Mouse (Mus musculus): ENCODE data around the gene Emc4. TPM values are rescaled to one million over a fixed set of nuclear protein-coding genes. Genes with fewer than 3 reads are reported as not detected.

Gene Emc4
- 40.0 and 40.7 TPM in 2 replicates for polyA plus RNA-seq (2015; fragmentation: Nextera tagmentation; extraction: Ambion mirVana)

- 1% methylated on average over 46 of the region's 46 CpGs for WGBS (ENCODE audit: insufficient replicate concordance)
- H3K36me3 ChIP-seq (ENCODE audit: control insufficient read depth, insufficient read depth), result peaks cover 14% of the 10 kb centered on the region
These were observed at the start of gene Emc4 for GRCm38 (mm10) chr2:112367726-112368673. Gene Emc4, minus strand, starts transcription at chr2:112368027.

GRCm38 (mm10) chr2:112407030-112407429 lies 39.2 kb upstream of the Emc4 start:
- Histone ChIP-seq H3K36me3 (ENCODE audit: control insufficient read depth, insufficient read depth) (peaks cover 8% of the 10 kb centered on the region), H3K4me2 (ENCODE audit: low read depth, low read length) (no peak overlapping the region), H3K9me3 (replicated peaks; ENCODE audit: control insufficient read depth, low read length) (no peaks in the 10 kb centered on the region), H3K4me3 (ENCODE audit: low read depth, low read length) (no peak overlapping the region), H3K4me1 (ENCODE audit: control insufficient read depth, low read depth, low read length) (no peaks in the 10 kb centered on the region), H3K27me3 (ENCODE audit: control insufficient read depth, insufficient read depth, low read depth, low read length) (no peaks in the 10 kb centered on the region), H3K9ac (ENCODE audit: low read depth, low read length) (no peak overlapping the region), H3K27ac (ENCODE audit: low read length) (no peak overlapping the region)
- no peak for ATAC-seq (ENCODE audit: low read depth)
- WGBS (ENCODE audit: insufficient replicate concordance), result 84% methylated on average over 3 of the region's 3 CpGs

More at GRCm38 (mm10) chr2:112367726-112368673, at the start of gene Emc4:
- Histone ChIP-seq H3K9me3 (replicated peaks; ENCODE audit: control insufficient read depth, low read length) (no peaks in the 10 kb centered on the region), H3K27me3 (ENCODE audit: control insufficient read depth, insufficient read depth, low read depth, low read length) (no peaks in the 10 kb centered on the region), H3K9ac (ENCODE audit: low read depth, low read length) (peak within 1 kb of the TSS; percentile 90), H3K4me2 (ENCODE audit: low read depth, low read length) (peak within 1 kb of the TSS; percentile 84), H3K4me3 (ENCODE audit: low read depth, low read length) (peak within 1 kb of the TSS; percentile 99), H3K4me1 (ENCODE audit: control insufficient read depth, low read depth, low read length) (peaks cover 13% of the 10 kb centered on the region), H3K27ac (ENCODE audit: low read length) (peak within 1 kb of the TSS; percentile 87)
- peak; percentile 84 for ATAC-seq (ENCODE audit: low read depth)

- WGBS (ENCODE audit: insufficient replicate concordance), result 13% methylated on average over 1 of the region's 1 CpGs
- H3K4me2 ChIP-seq (ENCODE audit: low read depth, low read length), result no peak overlapping the region
- H3K27ac ChIP-seq (ENCODE audit: low read length), result no peak overlapping the region
These were observed 28.8 kb upstream of the Emc4 start for GRCm38 (mm10) chr2:112396649-112397048.

GRCm38 (mm10) chr2:112393958-112394357 lies 26.1 kb upstream of the Emc4 start:
- no peaks in the 10 kb centered on the region for H3K27me3 ChIP-seq (ENCODE audit: control insufficient read depth, insufficient read depth, low read depth, low read length)
- no peak for ATAC-seq (ENCODE audit: low read depth)
- H3K4me2 ChIP-seq (ENCODE audit: low read depth, low read length), result no peak overlapping the region
- H3K4me1 ChIP-seq (ENCODE audit: control insufficient read depth, low read depth, low read length), result peaks cover 7% of the 10 kb centered on the region
- no peak overlapping the region for H3K27ac ChIP-seq (ENCODE audit: low read length)
- no peaks in the 10 kb centered on the region for H3K36me3 ChIP-seq (ENCODE audit: control insufficient read depth, insufficient read depth)
- no peaks in the 10 kb centered on the region for H3K9me3 ChIP-seq (replicated peaks; ENCODE audit: control insufficient read depth, low read length)
- H3K9ac ChIP-seq (ENCODE audit: low read depth, low read length), result no peak overlapping the region
- no peak overlapping the region for H3K4me3 ChIP-seq (ENCODE audit: low read depth, low read length)

More at GRCm38 (mm10) chr2:112396649-112397048, 28.8 kb upstream of the Emc4 start:
- Histone ChIP-seq H3K36me3 (ENCODE audit: control insufficient read depth, insufficient read depth) (no peaks in the 10 kb centered on the region), H3K9ac (ENCODE audit: low read depth, low read length) (no peak overlapping the region), H3K9me3 (replicated peaks; ENCODE audit: control insufficient read depth, low read length) (no peaks in the 10 kb centered on the region), H3K27me3 (ENCODE audit: control insufficient read depth, insufficient read depth, low read depth, low read length) (no peaks in the 10 kb centered on the region), H3K4me3 (ENCODE audit: low read depth, low read length) (no peak overlapping the region), H3K4me1 (ENCODE audit: control insufficient read depth, low read depth, low read length) (peaks cover 7% of the 10 kb centered on the region)
- ATAC-seq (ENCODE audit: low read depth), result no peak; the same call in 1 of the 2 replicates

GRCm38 (mm10) chr2:112392689-112393088 lies 24.9 kb upstream of the Emc4 start:
- no peak for ATAC-seq (ENCODE audit: low read depth)
- Histone ChIP-seq H3K9ac (ENCODE audit: low read depth, low read length) (no peak overlapping the region), H3K4me1 (ENCODE audit: control insufficient read depth, low read depth, low read length) (peaks cover 7% of the 10 kb centered on the region), H3K27ac (ENCODE audit: low read length) (no peak overlapping the region), H3K27me3 (ENCODE audit: control insufficient read depth, insufficient read depth, low read depth, low read length) (no peaks in the 10 kb centered on the region), H3K36me3 (ENCODE audit: control insufficient read depth, insufficient read depth) (no peaks in the 10 kb centered on the region), H3K4me3 (ENCODE audit: low read depth, low read length) (no peak overlapping the region), H3K9me3 (replicated peaks; ENCODE audit: control insufficient read depth, low read length) (no peaks in the 10 kb centered on the region), H3K4me2 (ENCODE audit: low read depth, low read length) (no peak overlapping the region)
- WGBS (ENCODE audit: insufficient replicate concordance), result 34% methylated on average over 1 of the region's 1 CpGs

- H3K9me3 ChIP-seq (replicated peaks; ENCODE audit: control insufficient read depth, low read length), result no peaks in the 10 kb centered on the region
- WGBS (ENCODE audit: insufficient replicate concordance), result 76% methylated on average over 4 of the region's 4 CpGs
- H3K4me2 ChIP-seq (ENCODE audit: low read depth, low read length), result no peak overlapping the region
- H3K27ac ChIP-seq (ENCODE audit: low read length), result no peak overlapping the region
- no peak overlapping the region for H3K4me3 ChIP-seq (ENCODE audit: low read depth, low read length)
- no peak overlapping the region for H3K9ac ChIP-seq (ENCODE audit: low read depth, low read length)
- H3K4me1 ChIP-seq (ENCODE audit: control insufficient read depth, low read depth, low read length), result peaks cover 4% of the 10 kb centered on the region
- H3K36me3 ChIP-seq (ENCODE audit: control insufficient read depth, insufficient read depth), result no peaks in the 10 kb centered on the region
- peak; percentile 30; the same call in 1 of the 2 replicates for ATAC-seq (ENCODE audit: low read depth)
- H3K27me3 ChIP-seq (ENCODE audit: control insufficient read depth, insufficient read depth, low read depth, low read length), result no peaks in the 10 kb centered on the region
These were observed 23.6 kb upstream of the Emc4 start for GRCm38 (mm10) chr2:112391346-112392000.

GRCm38 (mm10) chr2:112390843-112391242 lies 23.0 kb upstream of the Emc4 start:
- Histone ChIP-seq H3K9ac (ENCODE audit: low read depth, low read length) (no peak overlapping the region), H3K4me1 (ENCODE audit: control insufficient read depth, low read depth, low read length) (no peaks in the 10 kb centered on the region; the same call in none of the 2 replicates), H3K36me3 (ENCODE audit: control insufficient read depth, insufficient read depth) (no peaks in the 10 kb centered on the region), H3K9me3 (replicated peaks; ENCODE audit: control insufficient read depth, low read length) (no peaks in the 10 kb centered on the region), H3K27ac (ENCODE audit: low read length) (no peak overlapping the region), H3K4me3 (ENCODE audit: low read depth, low read length) (no peak overlapping the region), H3K27me3 (ENCODE audit: control insufficient read depth, insufficient read depth, low read depth, low read length) (no peaks in the 10 kb centered on the region), H3K4me2 (ENCODE audit: low read depth, low read length) (no peak overlapping the region)
- ATAC-seq (ENCODE audit: low read depth), result no peak
- WGBS (ENCODE audit: insufficient replicate concordance), result 84% methylated on average over 5 of the region's 5 CpGs

- no peak overlapping the region for H3K27ac ChIP-seq (ENCODE audit: low read length)
- H3K4me2 ChIP-seq (ENCODE audit: low read depth, low read length), result no peak overlapping the region
- no peaks in the 10 kb centered on the region for H3K36me3 ChIP-seq (ENCODE audit: control insufficient read depth, insufficient read depth)
- no peaks in the 10 kb centered on the region for H3K9me3 ChIP-seq (replicated peaks; ENCODE audit: control insufficient read depth, low read length)
- no peak overlapping the region for H3K9ac ChIP-seq (ENCODE audit: low read depth, low read length)
- no peak for ATAC-seq (ENCODE audit: low read depth)
- H3K27me3 ChIP-seq (ENCODE audit: control insufficient read depth, insufficient read depth, low read depth, low read length), result no peaks in the 10 kb centered on the region
- WGBS (ENCODE audit: insufficient replicate concordance), result 92% methylated on average over 1 of the region's 1 CpGs
- H3K4me1 ChIP-seq (ENCODE audit: control insufficient read depth, low read depth, low read length), result peaks cover 17% of the 10 kb centered on the region
- no peak overlapping the region for H3K4me3 ChIP-seq (ENCODE audit: low read depth, low read length)
These were observed 13.4 kb upstream of the Emc4 start for GRCm38 (mm10) chr2:112381219-112381618.

- Histone ChIP-seq H3K4me3 (ENCODE audit: low read depth, low read length) (peak overlapping the region; percentile 99), H3K27me3 (ENCODE audit: control insufficient read depth, insufficient read depth, low read depth, low read length) (no peaks in the 10 kb centered on the region), H3K9ac (ENCODE audit: low read depth, low read length) (peak overlapping the region; percentile 99), H3K9me3 (replicated peaks; ENCODE audit: control insufficient read depth, low read length) (no peaks in the 10 kb centered on the region), H3K36me3 (ENCODE audit: control insufficient read depth, insufficient read depth) (no peaks in the 10 kb centered on the region), H3K27ac (ENCODE audit: low read length) (peak overlapping the region; percentile 91), H3K4me1 (ENCODE audit: control insufficient read depth, low read depth, low read length) (peaks cover 17% of the 10 kb centered on the region), H3K4me2 (ENCODE audit: low read depth, low read length) (peak overlapping the region; percentile 78)
- ATAC-seq (ENCODE audit: low read depth), result no peak
- WGBS (ENCODE audit: insufficient replicate concordance), result 26% methylated on average over 8 of the region's 8 CpGs
These were observed 12.3 kb upstream of the Emc4 start for GRCm38 (mm10) chr2:112380131-112380530.
